Mouse (Mus musculus) kidney, adult 2 months (tissue): ENCODE measurements at regions not wholly inside any gene's neighbourhood (a gene's known extent, or its start where the extent isn't known, plus 50 kb on each side); places are given as distances from the start of the nearest gene placed in this dataset.

Experiments
- CTCF ChIP-seq: fragments of 200-500 bp; conservative IDR thresholded peaks from 2 replicates; pipeline ENCODE4 v1.5.1; 2011; ENCODE audit warnings: low read depth, mild to moderate bottlenecking, control low read depth, low read length, moderate library complexity, mixed read lengths; ENCODE audit not compliant: insufficient read depth, insufficient read length
- POLR2A ChIP-seq: fragments of 200-500 bp; IDR thresholded peaks from one replicate; pipeline ENCODE4 v1.6.1; 2011; ENCODE audit warnings: low read depth, low read length, control low read depth

GRCm38 (mm10) chr17:15898689-15899419, 68.0 kb upstream of the Rgmb start:
- no peak for TF ChIP-seq CTCF
- no peak for TF ChIP-seq POLR2A
